Mouse (Mus musculus) urinary bladder, adult 18-20 months (tissue): ENCODE data around the gene Rffl.

Source experiments
- DNase-seq, 2 experiments: peaks; one replicate each; pipeline ENCODE4 v3.0.0; 2022; ENCODE audit warnings: low spot score in 2 of 2, mixed read lengths in 2 of 2

Gene Rffl

DNA sequence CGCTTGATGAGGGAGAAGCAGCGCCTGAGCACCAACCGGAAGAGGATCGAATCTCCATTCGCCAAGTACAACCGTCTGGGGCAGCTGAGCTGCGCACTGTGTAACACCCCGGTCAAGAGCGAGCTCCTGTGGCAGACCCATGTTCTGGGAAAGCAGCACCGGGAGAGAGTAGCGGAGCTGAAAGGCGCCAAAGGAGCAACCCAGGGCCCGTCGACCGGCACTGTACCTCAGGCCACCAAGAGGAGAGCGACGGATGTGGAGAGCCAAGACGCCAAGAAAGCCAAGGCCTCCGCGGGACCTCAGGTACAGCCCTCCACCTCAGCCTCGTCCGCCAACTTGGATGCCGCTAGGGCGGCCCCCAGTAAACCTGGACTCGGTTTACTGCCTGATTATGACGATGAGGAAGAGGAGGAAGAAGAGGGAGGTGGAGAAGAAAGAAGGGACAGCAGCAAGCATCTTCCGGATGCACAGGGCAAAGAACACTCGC, 106.5 kb downstream of the Rffl start:
- DNase-seq: peak in 1 of 2 experiments; percentile 87

DNA sequence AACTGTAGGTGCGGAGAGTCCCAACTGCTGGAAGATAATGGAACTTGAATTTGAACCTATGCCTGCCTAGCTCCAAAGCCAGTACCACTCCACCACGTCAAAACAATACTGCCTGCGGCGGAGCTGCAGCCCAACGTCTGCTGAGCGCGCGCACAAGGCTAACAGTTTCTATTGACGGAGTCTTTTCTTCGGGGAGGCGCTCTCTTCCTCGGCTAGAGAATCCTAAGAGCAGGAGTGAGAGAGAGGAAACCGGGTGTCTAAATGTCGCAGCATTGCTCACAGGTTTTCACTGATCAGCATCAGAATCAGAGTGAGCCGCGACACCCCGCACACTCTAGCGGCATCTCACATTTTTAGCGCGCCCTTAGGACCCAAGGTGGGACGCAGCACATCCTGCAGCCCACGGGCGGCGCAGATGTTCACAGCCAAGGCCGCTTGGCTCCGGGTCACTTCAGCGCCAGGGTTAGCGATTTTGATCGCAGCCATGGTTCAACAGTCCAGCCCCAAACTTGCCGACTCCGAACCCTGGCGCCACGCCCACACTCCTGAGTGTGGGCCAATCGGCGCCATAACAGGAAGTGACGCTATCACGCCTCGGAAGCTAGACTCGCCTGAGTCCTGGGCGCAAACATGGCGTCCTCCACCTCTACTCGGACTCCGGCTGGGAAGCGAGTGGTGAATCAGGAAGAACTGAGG, 107.1 kb downstream of the Rffl start, which contains the start of the genes Cct6b and Zfp830:
Cct6b (minus strand) TSS at position 580 of the 696 bp plus-strand sequence.
Zfp830 (plus strand) TSS at position 604 of the 696 bp plus-strand sequence.
- peak in 1 of 2 experiments; percentile 90 for DNase-seq

DNA sequence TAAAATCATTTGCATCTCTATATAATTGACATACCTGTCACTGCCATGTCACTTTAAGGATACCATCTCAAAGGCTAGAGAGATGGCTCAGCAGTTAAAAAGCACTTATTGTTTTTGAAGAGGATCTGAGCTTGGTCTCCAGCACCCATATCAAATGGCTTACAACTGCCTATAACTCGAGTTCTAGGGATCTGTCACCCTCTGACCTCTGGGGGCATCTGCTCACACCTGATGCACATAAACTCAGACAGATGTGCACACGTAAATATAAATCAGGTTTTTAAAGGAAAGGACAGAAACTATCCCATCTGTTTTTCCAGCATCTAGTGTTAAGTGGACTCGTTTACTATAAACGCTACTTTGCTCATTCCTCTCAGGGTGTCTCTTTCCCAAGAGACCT, 107.7 kb downstream of the Rffl start:
- DNase-seq: no peak

DNA sequence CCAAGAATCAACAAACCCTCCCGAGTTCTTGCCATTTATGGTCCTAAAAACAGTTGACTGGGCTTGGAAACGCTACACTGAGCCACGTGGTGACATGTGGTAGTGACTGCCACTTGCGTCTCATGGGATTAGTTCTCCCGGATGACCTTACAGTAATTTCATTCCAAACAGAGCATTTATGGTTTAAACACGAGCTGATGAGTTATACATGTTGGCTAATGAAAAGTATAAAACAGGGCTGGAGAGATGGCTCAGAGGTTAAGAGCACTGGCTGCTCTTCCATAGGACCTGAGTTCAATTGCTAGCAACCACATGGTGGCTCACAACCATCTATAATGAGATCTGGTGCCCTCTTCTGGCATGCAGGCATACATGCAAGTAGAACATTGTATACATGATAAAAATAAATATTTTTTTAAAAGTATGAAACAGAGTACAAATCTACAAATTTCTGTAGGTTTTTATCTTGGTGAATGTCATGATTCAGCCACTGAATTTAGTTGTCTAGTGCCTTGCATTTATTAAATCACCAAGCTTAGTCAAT, 108.7 kb downstream of the Rffl start:
- no peak for DNase-seq

DNA sequence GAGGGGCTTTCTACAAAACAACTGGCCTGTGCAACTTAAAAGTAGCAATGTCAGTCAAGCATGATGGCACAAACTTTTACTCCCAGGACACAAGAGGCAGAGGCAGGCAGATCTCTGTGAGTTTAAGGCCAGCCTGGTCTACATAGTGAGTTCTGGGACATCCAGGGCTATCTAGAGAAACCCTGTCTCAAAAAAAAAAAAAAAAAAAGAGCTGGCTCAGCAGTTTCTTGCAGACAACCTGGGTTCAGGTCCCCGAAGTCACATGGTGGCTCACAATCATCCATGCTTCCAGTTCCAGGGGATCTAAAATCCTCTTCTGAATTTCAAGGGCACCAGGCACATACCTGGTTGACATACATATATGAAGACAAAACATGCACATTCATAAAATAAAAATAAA, 115.1 kb downstream of the Rffl start:
- no peak for DNase-seq
